Mouse (Mus musculus) testis, adult 2 months (tissue): Measurements from ENCODE around the gene Vmn1r9. TPM values are rescaled to one million over a fixed set of nuclear protein-coding genes. Genes with fewer than 3 reads are reported as not detected.
"Not testable (repeated sequence)": the region's sequence is repeated elsewhere in the genome, so short reads cannot be mapped to it uniquely, and the experiment has no call there.

Source experiments
- H3K27ac ChIP-seq: fragments of 200-500 bp; 2 replicates; pipeline ENCODE4 v1.5.1; 2012; ENCODE audit warnings: low read depth, low read length; ENCODE audit not compliant: control insufficient read depth, insufficient read depth
- H3K27me3 ChIP-seq: fragments of 200-500 bp; 2 replicates; pipeline ENCODE4 v1.6.1; 2012; ENCODE audit warnings: mild to moderate bottlenecking, low read length, moderate library complexity; ENCODE audit not compliant: control insufficient read depth, insufficient read depth
- H3K36me3 ChIP-seq: fragments of 200-500 bp; 2 replicates; pipeline ENCODE4 v1.6.1; 2012; ENCODE audit warnings: mild to moderate bottlenecking, low read length; ENCODE audit not compliant: control insufficient read depth, insufficient read depth
- H3K4me1 ChIP-seq: fragments of 200-500 bp; 2 replicates; pipeline ENCODE4 v1.6.1; 2012; ENCODE audit warnings: low read length; ENCODE audit not compliant: control insufficient read depth, insufficient read depth
- H3K4me3 ChIP-seq: fragments of 200-500 bp; 2 replicates; pipeline ENCODE4 v1.5.1; 2012; ENCODE audit warnings: low read depth, mild to moderate bottlenecking, low read length, moderate library complexity, mixed read lengths; ENCODE audit not compliant: control insufficient read depth
- CTCF ChIP-seq: fragments of 200-500 bp; IDR thresholded peaks from 2 replicates; pipeline ENCODE4 v1.5.1; 2012; ENCODE audit warnings: low read depth, mild to moderate bottlenecking, inconsistent platforms, low read length, moderate library complexity; ENCODE audit not compliant: control insufficient read depth, insufficient read depth, insufficient replicate concordance
- POLR2A ChIP-seq: fragments of 200-500 bp; IDR thresholded peaks from 2 replicates; pipeline ENCODE4 v1.6.1; 2012; ENCODE audit warnings: low read depth, mild to moderate bottlenecking, inconsistent platforms, low read length, moderate library complexity; ENCODE audit not compliant: control insufficient read depth
- polyA plus RNA-seq: library from polyadenylated mRNA; depleted of rRNA; stranded (reverse); fragments of >200 nt; gene quantifications from 2 replicates; pipeline ENCODE4 v1.2.3, GENCODE M21; 2012; rRNA removed

The Vmn1r9 gene
- polyA plus RNA-seq: not detected in 2 replicates

GRCm38 (mm10) chr6:57066487-57066886 is at the start of gene Vmn1r9:
TSS of gene Vmn1r9 (plus strand) at chr6:57066787.
- Histone ChIP-seq H3K36me3 (no peaks in the 10 kb centered on the region), H3K27ac (no peak within 1 kb of the TSS), H3K4me3 (no peak within 1 kb of the TSS), H3K27me3 (no peaks in the 10 kb centered on the region), H3K4me1 (no peaks in the 10 kb centered on the region)
- TF ChIP-seq CTCF (no peak), POLR2A (no peak)

GRCm38 (mm10) chr6:57025224-57025623 is 41.4 kb upstream of the Vmn1r9 start, which contains the start of gene Vmn1r7:
TSS of gene Vmn1r7 (minus strand) at chr6:57025324.
- H3K4me1 ChIP-seq, H3K36me3 ChIP-seq, H3K4me3 ChIP-seq: not testable (repeated sequence)

GRCm38 (mm10) chr6:57031984-57032383 is 34.6 kb upstream of the Vmn1r9 start, which contains the start of gene Vmn1r8:
TSS of gene Vmn1r8 (plus strand) at chr6:57032284.
- TF ChIP-seq POLR2A: no peak
- no peak for TF ChIP-seq CTCF
- H3K36me3 ChIP-seq: no peaks in the 10 kb centered on the region
- no peak within 1 kb of the TSS for H3K27ac ChIP-seq
- H3K4me1 ChIP-seq: no peaks in the 10 kb centered on the region
- no peak within 1 kb of the TSS for H3K4me3 ChIP-seq
- H3K27me3 ChIP-seq: no peaks in the 10 kb centered on the region

More at GRCm38 (mm10) chr6:57025224-57025623, 41.4 kb upstream of the Vmn1r9 start, which contains the start of gene Vmn1r7:
- not testable (repeated sequence) for H3K27me3 ChIP-seq, H3K27ac ChIP-seq

- no peak for TF ChIP-seq CTCF
- TF ChIP-seq POLR2A: no peak
- H3K27ac ChIP-seq: no peak overlapping the region
- H3K4me3 ChIP-seq: no peak overlapping the region
- H3K27me3 ChIP-seq: no peaks in the 10 kb centered on the region
- H3K4me1 ChIP-seq: no peaks in the 10 kb centered on the region
- H3K36me3 ChIP-seq: no peaks in the 10 kb centered on the region
Measured at GRCm38 (mm10) chr6:57034674-57035073, 31.9 kb upstream of the Vmn1r9 start.

- Histone ChIP-seq H3K27me3 (no peaks in the 10 kb centered on the region), H3K4me1 (no peaks in the 10 kb centered on the region), H3K4me3 (no peak overlapping the region), H3K36me3 (no peaks in the 10 kb centered on the region), H3K27ac (no peak overlapping the region)
- no peak for TF ChIP-seq POLR2A
- no peak for TF ChIP-seq CTCF
Measured at GRCm38 (mm10) chr6:57063730-57064129, 2.9 kb upstream of the Vmn1r9 start.

GRCm38 (mm10) chr6:57106358-57106757 is 39.8 kb downstream of the Vmn1r9 start:
- no peak overlapping the region for H3K27ac ChIP-seq
- no peak overlapping the region for H3K4me3 ChIP-seq
- TF ChIP-seq POLR2A: no peak
- no peak for TF ChIP-seq CTCF

GRCm38 (mm10) chr6:57109154-57109553 is 42.6 kb downstream of the Vmn1r9 start, which contains the start of gene Vmn1r10:
TSS of gene Vmn1r10 (plus strand) at chr6:57109454.
- TF ChIP-seq CTCF (no peak), POLR2A (no peak)
- H3K4me1 ChIP-seq: no peaks in the 10 kb centered on the region
- no peaks in the 10 kb centered on the region for H3K27me3 ChIP-seq
- H3K4me3 ChIP-seq: no peak within 1 kb of the TSS
- H3K27ac ChIP-seq: no peak within 1 kb of the TSS
- no peaks in the 10 kb centered on the region for H3K36me3 ChIP-seq

More at GRCm38 (mm10) chr6:57106358-57106757, 39.8 kb downstream of the Vmn1r9 start:
- no peaks in the 10 kb centered on the region for H3K27me3 ChIP-seq
- H3K4me1 ChIP-seq: no peaks in the 10 kb centered on the region
- no peaks in the 10 kb centered on the region for H3K36me3 ChIP-seq

Other genes with a start within 250 kb of the Vmn1r9 start
- gene Fkbp9, start 234.7 kb upstream of the Vmn1r9 start, polyA plus RNA-seq: 6.0 and 10.5 TPM in 2 replicates
- gene Nt5c3, start 142.9 kb upstream of the Vmn1r9 start, polyA plus RNA-seq: 4.8 and 7.4 TPM in 2 replicates
- gene Vmn1r4, start 142.8 kb upstream of the Vmn1r9 start, polyA plus RNA-seq: 0.75 and 0.90 TPM in 2 replicates
- gene Vmn1r5, start 96.5 kb upstream of the Vmn1r9 start, polyA plus RNA-seq: 0.10 TPM in 1 of 2 replicates, not detected in the other
- gene Vmn1r6, start 69.5 kb upstream of the Vmn1r9 start, polyA plus RNA-seq: 0.01 and 0.04 TPM in 2 replicates
- not detected in 2 replicates for gene Vmn1r7, start 41.5 kb upstream of the Vmn1r9 start, polyA plus RNA-seq
- not detected in 2 replicates for gene Vmn1r8, start 34.5 kb upstream of the Vmn1r9 start, polyA plus RNA-seq
- gene Vmn1r10, start 42.7 kb downstream of the Vmn1r9 start, polyA plus RNA-seq: not detected in 2 replicates
- gene Vmn1r11, start 66.7 kb downstream of the Vmn1r9 start, polyA plus RNA-seq: not detected in 2 replicates
- gene Vmn1r12, start 90.1 kb downstream of the Vmn1r9 start, polyA plus RNA-seq: not detected in 2 replicates
- gene Vmn1r13, start 136.5 kb downstream of the Vmn1r9 start, polyA plus RNA-seq: not detected in 2 replicates
- 0.01 TPM in 1 of 2 replicates, not detected in the other for gene Vmn1r14, start 164.9 kb downstream of the Vmn1r9 start, polyA plus RNA-seq
- gene Vmn1r15, start 191.2 kb downstream of the Vmn1r9 start, polyA plus RNA-seq: not detected in 2 replicates